Comparison of ENCODE assay signal across 12 mouse cellular contexts in genomic region chr6:11927485-11927884, GRCm38 (mm10). TPM values are rescaled to one million over a fixed set of nuclear protein-coding genes. Genes with fewer than 3 reads are reported as not detected.
A peak's percentile ranks its signal among the peaks of the same experiment; 100 is the strongest.
DNase-seq lines count a peak whose midpoint lies in the region; ATAC-seq lines count a peak whose summit lies in the region.
"Had no signal": no experiment of that assay in that cellular context is flagged by ENCODE, and none has a peak within 500 bp of the region (broad histone marks: within the 10 kb centered on the region; RNA-seq: fewer than 3 reads in every experiment).

No protein-coding gene starts in this region.

- ATAC-seq in heart, embryonic 14.5 days (ENCODE audit: insufficient number of reproducible peaks, insufficient read depth, low FRiP score, low read depth), result no peak
- ATAC-seq in heart, embryonic 12.5 days (ENCODE audit: insufficient number of reproducible peaks, low FRiP score), result no peak
- ATAC-seq in neural tube, embryonic 11.5 days (ENCODE audit: insufficient read depth, low FRiP score, low TSS enrichment), result no peak
- peak; percentile 37; the same call in 1 of the 2 replicates for ATAC-seq in megakaryocyte progenitor cell, adult 5-6 weeks (replicated peaks; ENCODE audit: poor library complexity)
- ATAC-seq in CD4-positive, CD25-positive, alpha-beta regulatory T cell, adult 4 months, result no peak

- H3K9me3 ChIP-seq in heart, embryonic 14.5 days (ENCODE audit: control insufficient read depth, low read length), result no peaks in the 10 kb centered on the region
- no peaks in the 10 kb centered on the region for H3K9me3 ChIP-seq in heart, embryonic 12.5 days (replicated peaks)
- no peaks in the 10 kb centered on the region for H3K9me3 ChIP-seq in neural tube, embryonic 11.5 days (ENCODE audit: control insufficient read depth, low read length)
- H3K9me3 ChIP-seq: embryonic facial prominence, embryonic 15.5 days had no signal

- no peak overlapping the region for H3K9ac ChIP-seq in heart, embryonic 14.5 days (ENCODE audit: low read length)
- H3K9ac ChIP-seq in heart, embryonic 12.5 days, result no peak overlapping the region
- H3K9ac ChIP-seq in neural tube, embryonic 11.5 days (ENCODE audit: low read length), result no peak overlapping the region; the same call in 1 of the 2 replicates
- H3K9ac ChIP-seq: embryonic facial prominence, embryonic 15.5 days had no signal

- 58% methylated on average over 6 of the region's 6 CpGs for WGBS in heart, embryonic 14.5 days
- 58% methylated on average over 6 of the region's 6 CpGs for WGBS in heart, embryonic 12.5 days
- WGBS in neural tube, embryonic 11.5 days, result 88% methylated on average over 6 of the region's 6 CpGs

- H3K27ac ChIP-seq in heart, embryonic 14.5 days (replicated peaks in 1 of 2; ENCODE audit: control insufficient read depth in 1 of 2, insufficient read depth in 1 of 2, low read depth in 2 of 2, low read length in 2 of 2), result no peak overlapping the region
- H3K27ac ChIP-seq in heart, embryonic 12.5 days (ENCODE audit: poor library complexity, severe bottlenecking), result no peak overlapping the region
- H3K27ac ChIP-seq in neural tube, embryonic 11.5 days (ENCODE audit: low read depth, low read length), result no peak overlapping the region
- H3K27ac ChIP-seq: embryonic facial prominence, embryonic 15.5 days had no signal

- peak overlapping the region; percentile 68 for H3K4me2 ChIP-seq in heart, embryonic 14.5 days (ENCODE audit: low read length)
- no peak overlapping the region; the same call in 1 of the 2 replicates for H3K4me2 ChIP-seq in heart, embryonic 12.5 days
- H3K4me2 ChIP-seq in neural tube, embryonic 11.5 days (ENCODE audit: low read depth), result peak overlapping the region; percentile 71

- H3K4me3 ChIP-seq in heart, embryonic 14.5 days (ENCODE audit: control insufficient read depth in 1 of 2, insufficient read depth in 1 of 2, low read depth in 1 of 2, low read length in 2 of 2), result no peak overlapping the region
- H3K4me3 ChIP-seq in heart, embryonic 12.5 days, result no peak overlapping the region
- no peak overlapping the region for H3K4me3 ChIP-seq in neural tube, embryonic 11.5 days (ENCODE audit: low read depth, low read length)

- peaks cover 4 to 13% of the 10 kb centered on the region in 2 experiments; a peak in 2 of 4 replicates for H3K4me1 ChIP-seq in heart, embryonic 14.5 days (ENCODE audit: control insufficient read depth in 2 of 2, insufficient read depth in 2 of 2, low read length in 2 of 2)
- peaks cover 9% of the 10 kb centered on the region for H3K4me1 ChIP-seq in heart, embryonic 12.5 days (replicated peaks)
- peaks cover 7% of the 10 kb centered on the region; the same call in 1 of the 2 replicates for H3K4me1 ChIP-seq in neural tube, embryonic 11.5 days (ENCODE audit: control insufficient read depth, insufficient read depth, low read length)

- peaks cover 21% of the 10 kb centered on the region for H3K36me3 ChIP-seq in heart, embryonic 14.5 days (ENCODE audit: control insufficient read depth, insufficient read depth, low read length)
- H3K36me3 ChIP-seq in heart, embryonic 12.5 days, result 0 out of 2 replicates have a peak, but pooled peaks cover 4% of the 10 kb centered on the region
- 0 out of 2 replicates have a peak, but pooled peaks cover 2% of the 10 kb centered on the region for H3K36me3 ChIP-seq in neural tube, embryonic 11.5 days (ENCODE audit: control insufficient read depth, insufficient read depth, low read length)

- H3K27me3 ChIP-seq in heart, embryonic 14.5 days (ENCODE audit: control insufficient read depth, insufficient read depth, low read length), result no peaks in the 10 kb centered on the region
- no peaks in the 10 kb centered on the region for H3K27me3 ChIP-seq in heart, embryonic 12.5 days (replicated peaks)
- no peaks in the 10 kb centered on the region for H3K27me3 ChIP-seq in neural tube, embryonic 11.5 days (ENCODE audit: control insufficient read depth, insufficient read depth, low read length)
- H3K27me3 ChIP-seq: embryonic facial prominence, embryonic 15.5 days had no signal

- no peak for DNase-seq in neural tube, embryonic 11.5 days (ENCODE audit: low spot score)
- DNase-seq in neural tube, embryonic 10.5 days (ENCODE audit: extremely low spot score, low spot score), result no peak
- no peak for DNase-seq in layer of hippocampus, adult 8-10 months (ENCODE audit: low spot score in 2 of 2)
- DNase-seq in cerebellum, adult 11 months, result no peak
- DNase-seq: gastrocnemius, postnatal 36 days; kidney, adult 18-20 months; left cerebral cortex, postnatal 4 days had no signal

RNA-seq across cellular contexts. Expression of gene Phf14, which starts 19.9 kb away (rescaled TPM):
- polyA plus RNA-seq in heart, embryonic 14.5 days (2014; fragmentation: Nextera tagmentation; extraction: Ambion mirVana), result 50.4 and 60.1 TPM in 2 replicates
- 47.7 and 48.0 TPM in 2 replicates for polyA plus RNA-seq in heart, embryonic 12.5 days (2016; fragmentation: Nextera tagmentation; extraction: Ambion mirVana)
- 83.8 and 84.9 TPM in 2 replicates for polyA plus RNA-seq in neural tube, embryonic 11.5 days (2014; fragmentation: Nextera tagmentation; extraction: Ambion mirVana)
- total RNA-seq in megakaryocyte progenitor cell, adult 5-6 weeks (2015), result 90.8 and 105 TPM in 2 replicates
- 83.4 and 109 TPM in 2 replicates for total RNA-seq in megakaryocyte progenitor cell, adult 5-6 weeks (2017)
- polyA plus RNA-seq in CD4-positive, CD25-positive, alpha-beta regulatory T cell, adult 4 months (2017; shearing (Covaris generic)), result 10 to 100 TPM; 39.5 to 72.1 TPM
- 10 to 100 TPM; 69.9 to 94.7 (median 76.5) TPM for total RNA-seq in layer of hippocampus, adult 8-10 months (2022)

RNA-seq across cellular contexts. Expression of gene Ndufa4, which starts 20.2 kb away (rescaled TPM):
- polyA plus RNA-seq in heart, embryonic 14.5 days (2014; fragmentation: Nextera tagmentation; extraction: Ambion mirVana), result 1,963 and 2,026 TPM in 2 replicates
- 1,348 and 1,354 TPM in 2 replicates for polyA plus RNA-seq in heart, embryonic 12.5 days (2016; fragmentation: Nextera tagmentation; extraction: Ambion mirVana)
- polyA plus RNA-seq in neural tube, embryonic 11.5 days (2014; fragmentation: Nextera tagmentation; extraction: Ambion mirVana), result 844 and 850 TPM in 2 replicates
- 690 and 719 TPM in 2 replicates for total RNA-seq in megakaryocyte progenitor cell, adult 5-6 weeks (2015)
- total RNA-seq in megakaryocyte progenitor cell, adult 5-6 weeks (2017), result 382 and 561 TPM in 2 replicates
- polyA plus RNA-seq in CD4-positive, CD25-positive, alpha-beta regulatory T cell, adult 4 months (2017; shearing (Covaris generic)), result 100 to 1,000 TPM; 393 to 492 TPM
- 100 to 1,000 TPM; 640 to 723 (median 699) TPM for total RNA-seq in layer of hippocampus, adult 8-10 months (2022)
